Mouse (Mus musculus): ENCODE measurements around the gene Bbs2. TPM values are rescaled to one million over a fixed set of nuclear protein-coding genes. Genes with fewer than 3 reads are reported as not detected.
"Not testable (repeated sequence)": the region's sequence is repeated elsewhere in the genome, so short reads cannot be mapped to it uniquely, and the experiment has no call there.

The Bbs2 gene
- polyA plus RNA-seq (2016; fragmentation: Nextera tagmentation; extraction: Ambion mirVana), result 13.3 and 14.2 TPM in 2 replicates

DNA sequence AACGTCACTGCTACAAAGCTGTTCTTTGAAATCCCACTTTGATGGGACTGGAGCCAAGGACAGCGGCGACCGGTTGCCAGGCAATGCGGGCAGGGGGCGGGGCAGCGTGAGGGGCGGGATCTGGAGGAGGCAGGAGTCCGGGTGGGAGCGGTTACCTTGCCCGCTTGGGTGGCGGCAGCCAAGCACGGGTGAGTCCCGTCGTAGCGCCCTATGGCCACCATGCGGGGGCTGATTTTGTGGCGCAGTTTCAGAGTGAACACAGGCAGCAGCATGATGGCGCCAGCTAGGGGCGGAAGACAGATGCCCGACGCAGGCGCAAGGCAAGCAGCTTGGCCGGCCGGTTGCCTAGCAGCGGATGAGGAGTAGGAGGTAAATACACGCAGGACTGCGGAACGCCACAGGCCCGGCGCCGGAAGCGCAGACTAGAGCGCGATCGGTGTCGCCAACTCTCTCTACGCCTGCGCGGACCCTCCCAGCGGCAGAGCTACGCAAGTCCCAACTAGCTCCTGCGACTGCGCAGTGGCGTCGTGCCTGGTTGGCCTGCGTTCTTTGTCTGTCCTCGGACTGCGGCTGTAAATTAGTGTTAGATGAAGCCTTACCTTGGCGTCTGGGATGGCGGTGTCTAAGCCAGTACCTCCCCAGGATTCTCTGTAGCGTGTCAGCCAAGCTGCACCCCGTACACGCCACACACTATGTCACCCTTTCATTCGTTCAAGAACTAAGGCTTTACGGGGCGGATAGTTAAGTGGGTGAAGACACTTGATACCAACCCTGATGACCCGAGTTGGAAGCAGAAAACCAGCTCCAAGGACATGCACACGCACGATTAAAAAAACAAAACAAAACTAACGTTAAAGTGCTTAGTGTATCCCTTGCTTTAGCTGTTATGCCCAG, at the start of gene Bbs2:
Bbs2 (minus strand) TSS at position 848 of the 894 bp plus-strand sequence.
- Histone ChIP-seq H3K4me3 (peak within 1 kb of the TSS; percentile 74), H3K27me3 (ENCODE audit: low read depth, poor library complexity, severe bottlenecking) (peaks cover 6% of the 10 kb centered on the region; the same call in 1 of the 2 replicates), H3K4me1 (peaks cover 13% of the 10 kb centered on the region), H3K36me3 (no peaks in the 10 kb centered on the region), H3K9me3 (replicated peaks) (no peaks in the 10 kb centered on the region), H3K27ac (peak within 1 kb of the TSS; percentile 95)
- DNase-seq (ENCODE audit: low spot score), result peak; percentile 99
- WGBS, result 2% methylated on average over 61 of the region's 61 CpGs

DNA sequence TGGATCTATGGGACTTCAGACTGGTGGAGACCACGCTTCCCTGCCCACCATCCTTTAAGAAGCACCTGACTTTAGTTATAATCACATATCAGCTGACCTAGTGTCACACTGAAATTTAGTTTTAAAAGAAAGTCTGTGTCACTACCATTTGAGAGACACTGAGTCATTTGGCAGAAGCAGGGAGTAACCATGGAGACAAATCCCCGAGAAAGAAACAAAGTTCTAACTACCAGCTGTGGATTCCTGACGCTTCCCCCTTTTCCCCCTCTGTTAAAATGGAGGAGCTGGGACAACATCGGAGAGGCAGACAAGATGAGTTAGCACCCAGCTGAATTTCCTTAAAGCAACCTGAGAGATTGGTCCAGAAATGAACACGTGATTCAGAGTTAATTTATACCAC, 49.5 kb upstream of the Bbs2 start:
- H3K9me3 ChIP-seq (replicated peaks), result no peaks in the 10 kb centered on the region
- 59% methylated on average over 5 of the region's 5 CpGs for WGBS

DNA sequence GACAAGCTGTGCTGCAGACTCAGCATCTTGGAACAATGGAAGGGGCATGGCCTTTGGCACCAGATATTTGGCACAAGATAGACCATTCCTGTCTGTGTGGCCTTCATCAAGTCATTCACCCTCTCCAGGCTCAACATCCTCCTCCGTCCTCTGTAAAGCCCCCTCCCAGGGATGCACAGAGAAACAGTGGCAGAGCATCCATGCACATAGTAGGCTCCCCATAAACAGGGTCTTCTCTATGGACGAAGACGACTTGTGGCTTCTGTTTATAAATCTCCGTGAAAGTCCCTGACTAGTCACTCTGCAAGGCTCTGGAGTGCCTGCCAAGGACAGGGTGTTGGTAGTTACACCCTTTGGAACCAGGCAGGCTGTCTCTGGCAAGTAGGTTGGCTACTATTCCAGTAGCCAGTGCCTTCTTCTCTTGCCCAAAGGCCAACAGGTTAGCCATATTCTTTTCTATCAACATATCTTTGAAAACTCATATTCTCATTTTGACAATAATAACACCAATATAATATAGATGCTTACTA, 41.6 kb upstream of the Bbs2 start:
- no peak for DNase-seq (ENCODE audit: low spot score)
- Histone ChIP-seq H3K27ac (no peak overlapping the region), H3K4me3 (no peak overlapping the region), H3K4me1 (peaks cover 8% of the 10 kb centered on the region; the same call in 1 of the 2 replicates), H3K36me3 (no peaks in the 10 kb centered on the region), H3K9me3 (replicated peaks) (no peaks in the 10 kb centered on the region), H3K27me3 (ENCODE audit: low read depth, poor library complexity, severe bottlenecking) (no peaks in the 10 kb centered on the region)
- 83% methylated on average over 4 of the region's 4 CpGs for WGBS

More for the DNA sequence above, 49.5 kb upstream of the Bbs2 start:
- Histone ChIP-seq H3K27me3 (ENCODE audit: low read depth, poor library complexity, severe bottlenecking) (peaks cover 31% of the 10 kb centered on the region), H3K4me1 (peaks cover 11% of the 10 kb centered on the region), H3K36me3 (no peaks in the 10 kb centered on the region), H3K4me3 (no peak overlapping the region), H3K27ac (no peak overlapping the region)
- no peak for DNase-seq (ENCODE audit: low spot score)

DNA sequence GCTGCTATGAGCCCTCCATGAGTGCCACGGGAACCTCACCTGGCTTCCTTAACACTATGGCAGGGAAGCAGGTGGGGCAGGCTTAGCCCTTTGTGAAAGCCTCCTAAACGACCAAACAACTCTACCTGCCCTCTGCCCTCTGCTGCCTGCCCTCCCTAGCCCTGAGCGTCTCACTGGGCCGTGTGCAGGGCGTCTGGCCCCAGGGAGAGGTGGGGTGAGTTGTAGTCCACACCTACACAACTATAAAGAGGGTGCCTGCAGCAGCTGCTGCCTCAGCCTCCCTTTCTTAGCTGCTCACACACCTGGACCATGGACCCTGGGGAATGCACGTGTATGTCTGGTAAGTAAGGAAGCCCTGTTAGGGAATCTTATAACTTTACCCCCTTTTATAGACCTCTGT, 38.2 kb upstream of the Bbs2 start, which contains the start of gene Mt4:
Mt4 (plus strand) TSS at position 265 of the 400 bp plus-strand sequence.
- no peak for DNase-seq (ENCODE audit: low spot score)
- no peaks in the 10 kb centered on the region for H3K27me3 ChIP-seq (ENCODE audit: low read depth, poor library complexity, severe bottlenecking)
- H3K4me3 ChIP-seq, result no peak within 1 kb of the TSS
- H3K36me3 ChIP-seq, result no peaks in the 10 kb centered on the region
- no peaks in the 10 kb centered on the region for H3K9me3 ChIP-seq (replicated peaks)
- WGBS, result 51% methylated on average over 6 of the region's 6 CpGs
- H3K27ac ChIP-seq, result no peak within 1 kb of the TSS
- peaks cover 8% of the 10 kb centered on the region; the same call in 1 of the 2 replicates for H3K4me1 ChIP-seq

DNA sequence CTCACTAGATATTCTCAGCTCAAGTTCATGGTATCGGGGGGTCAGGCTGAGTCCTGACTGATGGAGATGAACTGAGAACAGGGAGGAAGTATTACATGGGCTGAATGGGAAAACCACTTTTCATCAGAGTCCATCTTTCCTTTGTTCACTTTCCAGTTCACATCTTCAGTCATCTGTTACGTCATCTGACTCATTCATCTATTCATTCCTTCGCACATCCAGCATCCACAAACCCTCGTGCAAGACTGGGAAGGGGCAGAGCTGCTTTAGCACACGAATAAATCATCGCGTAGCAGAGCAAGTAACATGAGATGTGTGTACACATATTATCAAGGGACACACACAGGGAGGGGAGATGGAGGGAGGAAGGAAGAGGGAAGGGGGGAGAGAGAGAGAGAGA, 37.5 kb upstream of the Bbs2 start:
- Histone ChIP-seq H3K27ac (no peak overlapping the region), H3K9me3 (replicated peaks) (no peaks in the 10 kb centered on the region), H3K27me3 (ENCODE audit: low read depth, poor library complexity, severe bottlenecking) (no peaks in the 10 kb centered on the region), H3K36me3 (no peaks in the 10 kb centered on the region), H3K4me1 (peaks cover 8% of the 10 kb centered on the region; the same call in 1 of the 2 replicates), H3K4me3 (no peak overlapping the region)
- DNase-seq (ENCODE audit: low spot score), result no peak
- 90% methylated on average over 7 of the region's 7 CpGs for WGBS

DNA sequence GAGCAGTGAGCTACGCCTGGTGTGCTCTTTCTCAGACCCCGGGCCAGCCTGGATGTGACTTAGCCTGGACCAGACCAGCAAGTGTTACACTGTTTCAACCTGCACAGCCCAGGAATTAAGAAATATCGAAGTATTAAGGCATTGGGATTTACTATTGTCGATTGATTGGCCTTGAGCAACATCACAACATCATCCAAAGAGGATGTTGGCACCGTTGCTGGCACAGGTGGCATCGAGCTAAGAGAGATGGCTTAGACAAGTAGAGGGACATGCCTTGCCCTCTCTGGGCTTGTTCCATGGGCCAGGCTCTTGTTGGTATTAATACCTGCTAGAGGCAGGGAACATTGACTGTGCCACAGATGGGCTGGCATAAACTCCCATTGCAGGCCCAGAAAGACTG, 36.8 kb upstream of the Bbs2 start:
- Histone ChIP-seq H3K27ac (no peak overlapping the region), H3K36me3 (no peaks in the 10 kb centered on the region), H3K27me3 (ENCODE audit: low read depth, poor library complexity, severe bottlenecking) (no peaks in the 10 kb centered on the region), H3K4me1 (peaks cover 8% of the 10 kb centered on the region; the same call in 1 of the 2 replicates), H3K4me3 (no peak overlapping the region), H3K9me3 (replicated peaks) (no peaks in the 10 kb centered on the region)
- WGBS, result 87% methylated on average over 6 of the region's 6 CpGs
- DNase-seq (ENCODE audit: low spot score), result no peak

DNA sequence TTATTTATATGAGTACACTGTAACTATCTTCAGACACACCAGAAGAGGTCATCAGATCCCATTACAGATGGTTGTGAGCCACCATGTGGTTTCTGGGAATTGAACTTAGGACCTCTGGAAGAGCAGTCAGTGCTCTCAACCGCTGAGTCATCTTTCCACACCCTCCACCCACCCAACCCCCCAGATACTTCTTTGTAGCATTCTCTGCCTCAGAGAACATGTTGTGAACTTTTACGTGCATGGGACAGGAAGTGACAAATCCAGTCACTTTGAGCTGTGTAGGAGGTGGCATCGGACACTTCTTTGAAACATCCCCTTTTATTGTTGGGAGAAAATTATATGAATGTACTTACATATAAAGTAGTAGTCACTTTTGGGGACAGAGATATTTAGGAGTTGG, 35.9 kb upstream of the Bbs2 start:
- not testable (repeated sequence) for H3K27me3 ChIP-seq (ENCODE audit: low read depth, poor library complexity, severe bottlenecking); DNase-seq (ENCODE audit: low spot score); H3K4me1 ChIP-seq; H3K36me3 ChIP-seq; H3K9me3 ChIP-seq (replicated peaks); H3K27ac ChIP-seq; H3K4me3 ChIP-seq
- 66% methylated on average over 3 of the region's 3 CpGs for WGBS

DNA sequence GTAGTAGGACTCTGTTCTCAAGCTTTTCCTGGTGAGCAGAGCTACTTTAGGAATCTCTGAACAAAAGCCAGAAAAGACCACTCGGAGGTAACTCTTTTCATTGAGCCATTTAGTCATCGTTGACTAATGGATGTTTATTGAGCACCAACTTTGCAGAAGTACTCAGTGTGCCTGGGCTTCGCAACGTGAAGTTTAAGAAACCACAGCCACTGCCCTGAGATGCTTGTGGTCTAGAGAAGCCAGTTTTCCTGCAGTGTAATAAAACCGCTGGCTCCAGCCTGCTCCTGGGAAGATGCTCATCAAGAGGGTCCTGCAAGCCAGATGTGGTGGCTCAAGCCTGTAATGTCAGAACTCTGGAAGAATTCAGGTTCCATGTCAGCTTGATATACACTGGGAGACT, 33.4 kb upstream of the Bbs2 start:
- H3K27ac ChIP-seq, result no peak overlapping the region
- no peaks in the 10 kb centered on the region for H3K36me3 ChIP-seq
- H3K4me1 ChIP-seq, result peaks cover 8% of the 10 kb centered on the region; the same call in 1 of the 2 replicates
- DNase-seq (ENCODE audit: low spot score), result no peak
- H3K27me3 ChIP-seq (ENCODE audit: low read depth, poor library complexity, severe bottlenecking), result no peaks in the 10 kb centered on the region
- no peaks in the 10 kb centered on the region for H3K9me3 ChIP-seq (replicated peaks)
- H3K4me3 ChIP-seq, result no peak overlapping the region
- 79% methylated on average over 5 of the region's 5 CpGs for WGBS

DNA sequence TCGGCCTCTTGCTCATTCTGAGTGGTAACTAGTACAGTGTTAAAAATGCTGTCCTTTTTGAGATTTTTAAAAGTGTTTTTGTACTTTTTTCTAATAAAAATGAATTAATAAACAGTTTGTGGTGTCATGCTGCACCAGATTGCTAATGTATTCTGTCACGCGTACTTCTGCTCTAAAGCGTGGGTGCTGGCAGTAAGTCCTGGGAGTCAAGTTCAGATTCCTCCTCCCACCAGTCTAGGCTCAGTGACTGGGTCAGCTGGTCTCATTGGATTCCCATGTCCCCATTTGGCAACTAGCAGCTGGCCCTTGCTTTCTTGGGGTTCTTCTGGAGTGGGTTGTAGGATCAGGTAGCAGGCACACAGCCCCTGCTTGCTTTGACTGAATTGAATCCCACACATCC, 31.4 kb upstream of the Bbs2 start:
- Histone ChIP-seq H3K4me1 (no peaks in the 10 kb centered on the region), H3K4me3 (no peak overlapping the region), H3K27me3 (ENCODE audit: low read depth, poor library complexity, severe bottlenecking) (no peaks in the 10 kb centered on the region), H3K36me3 (no peaks in the 10 kb centered on the region), H3K9me3 (replicated peaks) (no peaks in the 10 kb centered on the region), H3K27ac (no peak overlapping the region)
- DNase-seq (ENCODE audit: low spot score), result no peak
- WGBS, result 92% methylated on average over 4 of the region's 4 CpGs

DNA sequence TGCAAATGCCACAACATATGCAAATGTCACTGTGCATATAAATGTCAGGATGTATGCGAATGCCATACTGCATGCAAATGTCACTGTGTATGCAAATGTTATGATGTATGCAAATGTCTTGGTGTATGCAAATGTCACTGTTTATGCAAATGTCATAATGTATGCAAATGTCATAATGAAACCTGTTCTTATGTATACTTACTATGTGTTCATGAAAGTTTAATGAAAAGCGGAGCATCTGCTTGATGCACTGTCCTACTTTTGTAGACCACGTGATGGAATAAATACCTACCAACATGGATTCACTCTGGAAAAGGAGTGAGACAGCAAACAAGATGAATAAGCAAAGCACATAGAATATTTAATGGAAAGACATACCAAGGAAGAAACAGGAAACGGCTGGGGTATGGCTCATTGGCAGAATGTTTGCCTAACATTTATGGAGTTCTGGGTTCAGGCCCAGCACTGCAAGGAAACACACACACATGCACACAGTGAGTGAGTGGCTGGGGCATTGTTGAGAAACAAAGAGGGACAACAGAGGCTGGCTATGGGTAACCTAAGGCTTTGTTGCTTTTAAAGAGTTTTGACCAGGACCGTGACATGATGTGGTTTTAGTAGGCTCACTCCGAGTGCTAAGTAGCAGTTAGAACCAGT, 30.5 kb upstream of the Bbs2 start:
- Histone ChIP-seq H3K27me3 (ENCODE audit: low read depth, poor library complexity, severe bottlenecking) (no peaks in the 10 kb centered on the region), H3K4me3 (no peak overlapping the region), H3K4me1 (no peaks in the 10 kb centered on the region), H3K36me3 (no peaks in the 10 kb centered on the region), H3K9me3 (replicated peaks) (no peaks in the 10 kb centered on the region), H3K27ac (no peak overlapping the region)
- WGBS, result 90% methylated on average over 6 of the region's 6 CpGs
- no peak for DNase-seq (ENCODE audit: low spot score)

DNA sequence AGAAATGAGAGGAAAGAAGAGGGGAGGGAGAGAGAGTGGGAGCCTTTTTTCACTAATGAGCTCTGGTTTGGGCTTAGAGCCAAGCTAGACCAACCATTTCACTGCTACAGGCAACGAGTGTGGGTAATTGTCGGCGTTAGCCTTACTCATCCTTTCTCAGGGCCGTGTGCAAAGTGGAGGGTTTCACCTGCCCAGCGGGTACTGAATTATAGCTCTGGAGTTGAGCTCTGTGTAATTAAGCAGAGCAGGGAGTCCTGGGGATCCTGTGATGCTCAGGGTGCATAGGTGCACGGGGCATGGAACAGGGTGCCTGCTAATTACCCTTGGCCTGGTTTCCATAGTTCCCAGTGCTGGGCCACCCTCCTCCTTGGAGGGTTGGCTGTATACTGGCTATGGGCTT, 29.0 kb upstream of the Bbs2 start:
- Histone ChIP-seq H3K27me3 (ENCODE audit: low read depth, poor library complexity, severe bottlenecking) (no peaks in the 10 kb centered on the region), H3K4me1 (peaks cover 10% of the 10 kb centered on the region), H3K27ac (no peak overlapping the region), H3K36me3 (no peaks in the 10 kb centered on the region), H3K9me3 (replicated peaks) (no peaks in the 10 kb centered on the region), H3K4me3 (no peak overlapping the region)
- no peak for DNase-seq (ENCODE audit: low spot score)
- WGBS, result 81% methylated on average over 6 of the region's 6 CpGs

DNA sequence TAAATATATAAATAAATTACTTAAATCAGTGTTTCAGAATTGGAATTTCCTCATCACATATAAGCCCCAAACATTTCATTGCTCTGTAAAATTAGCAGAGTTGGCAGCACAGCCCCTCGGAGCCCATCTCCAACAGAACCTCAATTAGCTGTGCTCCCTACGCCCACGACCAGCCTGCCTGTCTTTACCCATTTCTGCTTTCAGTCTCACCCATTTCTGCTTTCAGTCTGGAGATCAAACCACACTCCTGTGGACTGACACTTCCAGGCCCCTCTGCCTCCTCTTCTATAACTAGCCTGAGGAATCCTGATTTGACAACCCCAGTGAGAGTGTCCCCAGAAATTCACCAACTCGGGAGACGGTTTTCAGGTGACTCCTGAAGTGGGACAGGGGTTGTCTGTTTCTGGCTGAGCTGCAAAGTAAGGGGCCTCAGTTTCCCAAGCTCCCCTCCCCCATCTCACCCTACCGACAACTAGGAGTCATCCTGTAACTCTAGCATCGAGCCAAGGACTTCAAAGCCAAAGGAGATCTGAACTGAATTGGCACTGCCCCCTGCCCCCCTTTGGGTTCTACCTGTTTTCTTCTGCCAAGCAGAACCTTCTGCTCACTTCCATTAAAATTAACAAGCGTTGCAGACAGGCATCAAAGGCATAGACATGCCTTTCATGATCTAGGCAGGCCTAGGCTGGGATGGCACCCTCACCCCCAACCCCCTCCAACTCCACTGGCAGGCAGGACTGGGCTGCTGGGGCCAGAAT, 24.2 kb upstream of the Bbs2 start:
- no peaks in the 10 kb centered on the region for H3K9me3 ChIP-seq (replicated peaks)
- no peak for DNase-seq (ENCODE audit: low spot score)
- H3K27me3 ChIP-seq (ENCODE audit: low read depth, poor library complexity, severe bottlenecking), result no peaks in the 10 kb centered on the region
- no peak overlapping the region for H3K27ac ChIP-seq
- H3K4me3 ChIP-seq, result no peak overlapping the region
- peaks cover 21% of the 10 kb centered on the region for H3K4me1 ChIP-seq
- 31% methylated on average over 8 of the region's 8 CpGs for WGBS
- H3K36me3 ChIP-seq, result no peaks in the 10 kb centered on the region

All from limb, embryonic 10.5 days (tissue).